Mouse (Mus musculus) 3134 (cell line): ENCODE results near the gene Jade2.

ENCODE experiments used
- DNase-seq: peaks from one replicate; pipeline ENCODE4 v3.0.0-alpha.2; 2011; ENCODE audit warnings: low spot score; ENCODE audit not compliant: insufficient read length; ENCODE audit errors: extremely low read depth

Jade2 gene

GRCm38 (mm10) chr11:51857081-51857671, at the start of gene Jade2:
Gene Jade2, minus strand, starts transcription at chr11:51857653.
- peak; percentile 78 for DNase-seq

- DNase-seq = no peak
Observed at GRCm38 (mm10) chr11:51904224-51904623, 46.8 kb upstream of the Jade2 start.

- no peak for DNase-seq
Observed at GRCm38 (mm10) chr11:51899691-51900090, 42.2 kb upstream of the Jade2 start.

- DNase-seq = no peak
Observed at GRCm38 (mm10) chr11:51898326-51899080, 41.0 kb upstream of the Jade2 start.

GRCm38 (mm10) chr11:51897311-51897710, 39.9 kb upstream of the Jade2 start:
- DNase-seq = no peak

- DNase-seq = no peak
Observed at GRCm38 (mm10) chr11:51896012-51896411, 38.6 kb upstream of the Jade2 start.

- DNase-seq = no peak
Observed at GRCm38 (mm10) chr11:51885681-51886080, 28.2 kb upstream of the Jade2 start.

GRCm38 (mm10) chr11:51884092-51884491, 26.6 kb upstream of the Jade2 start:
- no peak for DNase-seq

- no peak for DNase-seq
Observed at GRCm38 (mm10) chr11:51883670-51884069, 26.2 kb upstream of the Jade2 start.

- no peak for DNase-seq
Observed at GRCm38 (mm10) chr11:51881776-51882175, 24.3 kb upstream of the Jade2 start.

GRCm38 (mm10) chr11:51881041-51881730, 23.7 kb upstream of the Jade2 start:
- DNase-seq = peak; percentile 94

- DNase-seq = peak; percentile 74
Observed at GRCm38 (mm10) chr11:51876943-51877344, 19.5 kb upstream of the Jade2 start.

- DNase-seq = peak; percentile 52
Observed at GRCm38 (mm10) chr11:51875792-51876195, 18.3 kb upstream of the Jade2 start.

GRCm38 (mm10) chr11:51875086-51875485, 17.6 kb upstream of the Jade2 start:
- DNase-seq = peak; percentile 87

- DNase-seq = peak; percentile 93
Observed at GRCm38 (mm10) chr11:51874266-51875036, 17.0 kb upstream of the Jade2 start.

- no peak for DNase-seq
Observed at GRCm38 (mm10) chr11:51873141-51873540, 15.7 kb upstream of the Jade2 start.

GRCm38 (mm10) chr11:51867261-51867660, 9.8 kb upstream of the Jade2 start:
- no peak for DNase-seq

GRCm38 (mm10) chr11:51866020-51866419, 8.6 kb upstream of the Jade2 start:
- peak; percentile 70 for DNase-seq

GRCm38 (mm10) chr11:51860666-51861065, 3.2 kb upstream of the Jade2 start:
- DNase-seq = no peak

- no peak for DNase-seq
Observed at GRCm38 (mm10) chr11:51859561-51859960, 2.1 kb upstream of the Jade2 start.

GRCm38 (mm10) chr11:51858528-51859051, 1.1 kb upstream of the Jade2 start:
- peak; percentile 89 for DNase-seq
